Mouse (Mus musculus) myocyte (in vitro differentiated cells): Measurements from ENCODE around the gene Pgm5.

Experiments used
- CEBPB ChIP-seq: IDR thresholded peaks from 2 replicates; pipeline ENCODE4 v1.6.1; 2011; ENCODE audit warnings: mild to moderate bottlenecking, moderate library complexity; ENCODE audit not compliant: poor library complexity, insufficient read depth, severe bottlenecking
- E2F4 ChIP-seq: IDR thresholded peaks from one replicate; pipeline ENCODE4 v1.6.1; 2011; ENCODE audit warnings: mild to moderate bottlenecking, control low read depth, moderate library complexity; ENCODE audit not compliant: insufficient read depth
- MAX ChIP-seq: IDR thresholded peaks from one replicate; pipeline ENCODE4 v1.6.1; 2011; ENCODE audit warnings: low read depth, mild to moderate bottlenecking, control low read depth
- MYOD1 ChIP-seq, 3 experiments: IDR thresholded peaks; one replicate each; pipeline ENCODE4 v1.6.1; 2011; ENCODE audit warnings: control low read depth in 2 of 3, low read depth in 2 of 3, mild to moderate bottlenecking in 2 of 3, moderate library complexity in 1 of 3; ENCODE audit not compliant: insufficient read length in 2 of 3, control insufficient read depth in 1 of 3
- MYOG ChIP-seq, 3 experiments: IDR thresholded peaks; one replicate each; pipeline ENCODE4 v1.6.1; 2011; ENCODE audit warnings: control low read depth in 2 of 3, low read depth in 2 of 3, mild to moderate bottlenecking in 2 of 3; ENCODE audit not compliant: insufficient read length in 2 of 3, control insufficient read depth in 1 of 3, insufficient read depth in 1 of 3
- POLR2A ChIP-seq: IDR thresholded peaks from one replicate; pipeline ENCODE4 v1.6.1; 2011; ENCODE audit warnings: low read depth, mild to moderate bottlenecking, control low read depth, moderate library complexity; ENCODE audit not compliant: insufficient read length
- POLR2AphosphoS2 ChIP-seq: IDR thresholded peaks from one replicate; pipeline ENCODE4 v1.6.1; 2011; ENCODE audit warnings: low read depth, control low read depth; ENCODE audit not compliant: insufficient read length
- SRF ChIP-seq: IDR thresholded peaks from one replicate; pipeline ENCODE4 v1.6.1; 2011; ENCODE audit warnings: low read depth; ENCODE audit not compliant: control insufficient read depth, insufficient read length
- TCF12 ChIP-seq: IDR thresholded peaks from one replicate; pipeline ENCODE4 v1.6.1; 2011; ENCODE audit warnings: mild to moderate bottlenecking, control low read depth; ENCODE audit not compliant: poor library complexity, insufficient read depth, severe bottlenecking
- TCF3 ChIP-seq: IDR thresholded peaks from one replicate; pipeline ENCODE4 v1.6.1; 2011; ENCODE audit warnings: low read depth, control low read depth; ENCODE audit not compliant: insufficient read length

DNA sequence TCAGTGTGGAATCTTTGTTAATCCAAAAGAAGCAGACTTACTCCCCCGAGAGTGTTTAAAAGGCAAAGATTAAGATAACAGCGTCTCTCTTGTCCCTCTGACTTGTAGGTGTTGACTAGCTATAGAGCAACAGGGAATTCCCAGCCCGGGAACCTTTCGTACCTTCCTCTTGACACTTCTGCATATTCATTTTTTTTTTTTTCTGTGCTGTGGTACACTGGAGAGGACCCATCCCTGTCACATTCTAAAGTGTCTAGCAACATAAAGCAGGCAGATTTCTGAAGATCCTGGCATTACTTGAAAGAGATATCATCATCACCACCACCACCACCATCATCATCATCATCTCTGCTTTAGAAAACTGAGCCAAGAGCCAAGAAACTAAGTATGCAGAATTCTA, 105.0 kb downstream of the Pgm5 start:
- TF ChIP-seq MAX (no peak), POLR2A (no peak), MYOD1 (IDR thresholded peaks at IDR 0.05; ENCODE audit: control insufficient read depth in 1 of 3, insufficient read length in 2 of 3, low read depth in 2 of 3) (no peak), TCF3 (no peak), SRF (no peak), TCF12 (no peak), MYOG (IDR thresholded peaks at IDR 0.05; ENCODE audit: control insufficient read depth in 1 of 3, insufficient read depth in 1 of 3, insufficient read length in 2 of 3, low read depth in 2 of 3) (no peak), POLR2AphosphoS2 (no peak), CEBPB (no peak), E2F4 (no peak)
